Mouse (Mus musculus) lung, adult 2 months (tissue): Measurements from ENCODE around the gene Myocd. TPM values are rescaled to one million over a fixed set of nuclear protein-coding genes. Genes with fewer than 3 reads are reported as not detected.

Experiments
- DNase-seq: peaks from one replicate; pipeline ENCODE4 v3.0.0; 2022
- H3K4me1 ChIP-seq: fragments of 200-500 bp; 2 replicates; pipeline ENCODE4 v1.6.1; 2011; ENCODE audit warnings: low read length; ENCODE audit not compliant: control insufficient read depth, insufficient read depth
- H3K4me3 ChIP-seq: fragments of 200-500 bp; replicated peaks from 2 replicates; pipeline ENCODE3; 2011; ENCODE audit warnings: low read depth, mild to moderate bottlenecking, control low read depth, low read length; ENCODE audit errors: extremely low read depth
- CTCF ChIP-seq: fragments of 200-500 bp; IDR thresholded peaks from 2 replicates; pipeline ENCODE4 v1.5.1; 2011; ENCODE audit warnings: mild to moderate bottlenecking, low read length, control low read depth; ENCODE audit not compliant: insufficient read depth
- POLR2A ChIP-seq: fragments of 200-500 bp; IDR thresholded peaks from 2 replicates; pipeline ENCODE4 v1.6.1; 2011; ENCODE audit warnings: low read depth, mild to moderate bottlenecking, control low read depth, low read length, borderline replicate concordance; ENCODE audit errors: extremely low read depth
- WGBS: fragments of 180-500 bp; shearing (Covaris S2); methylation state at CpG from one replicate; pipeline ENCODE4 v1.1.7; 2018; 5-methylcytosine and 5-hydroxymethylcytosine counted together
- polyA plus RNA-seq: library from polyadenylated mRNA; depleted of rRNA; stranded (reverse); fragments of >200 nt; gene quantifications from 2 replicates; pipeline ENCODE4 v1.2.3, GENCODE M21; 2012; rRNA removed

The Myocd gene
- polyA plus RNA-seq, 1 experiment: 2.7 TPM

GRCm38 (mm10) chr11:65128666-65129065 is 141.1 kb downstream of the Myocd start:
- Histone ChIP-seq H3K4me1 (0 out of 2 replicates have a peak, but pooled peaks cover 2% of the 10 kb centered on the region), H3K4me3 (no peak overlapping the region)
- WGBS: 59% methylated on average over 4 of the region's 4 CpGs
- TF ChIP-seq POLR2A (no peak), CTCF (no peak)
- DNase-seq: no peak

GRCm38 (mm10) chr11:65126566-65126965 is 143.2 kb downstream of the Myocd start:
- no peak for DNase-seq
- 78% methylated on average over 9 of the region's 9 CpGs for WGBS
- 0 out of 2 replicates have a peak, but pooled peaks cover 2% of the 10 kb centered on the region for H3K4me1 ChIP-seq
- TF ChIP-seq POLR2A (no peak), CTCF (no peak)
- H3K4me3 ChIP-seq: no peak overlapping the region

Other genes starting within 250 kb of the Myocd start
- gene 1700086D15Rik, start 110.1 kb downstream of the Myocd start, polyA plus RNA-seq: 0.27 and 0.32 TPM in 2 replicates
- gene Arhgap44, start 107.0 kb downstream of the Myocd start, polyA plus RNA-seq: 28.1 and 32.6 TPM in 2 replicates